10 mouse cellular contexts compared by ENCODE assay signal in genomic region chr10:116768642-116769041, GRCm38 (mm10).
DNase-seq lines count a peak whose midpoint lies in the region; ATAC-seq lines count a peak whose summit lies in the region.
"Had no signal": no experiment of that assay in that cellular context is flagged by ENCODE, and none has a peak within 500 bp of the region (broad histone marks: within the 10 kb centered on the region; RNA-seq: fewer than 3 reads in every experiment).

No protein-coding gene starts in this region.

- H3K27ac ChIP-seq in heart, embryonic 12.5 days (ENCODE audit: poor library complexity, severe bottlenecking), result peak overlapping the region; percentile 32; the same call in 1 of the 2 replicates

- H3K27me3 ChIP-seq in heart, embryonic 12.5 days (replicated peaks), result peaks cover 2% of the 10 kb centered on the region
- H3K27me3 ChIP-seq: megakaryocyte, embryonic 14.5 days had no signal

- no peak overlapping the region for H3K4me3 ChIP-seq in heart, embryonic 12.5 days
- H3K4me3 ChIP-seq: megakaryocyte, embryonic 14.5 days had no signal

- peak; percentile 83 for ATAC-seq in heart, embryonic 12.5 days (ENCODE audit: insufficient number of reproducible peaks, low FRiP score)
- ATAC-seq in megakaryocyte, adult 5-6 weeks (ENCODE audit: poor library complexity, severe bottlenecking), result no peak

- no peaks in the 10 kb centered on the region for H3K36me3 ChIP-seq in heart, embryonic 12.5 days

- DNase-seq in adrenal gland, postnatal 14 days, result peak; percentile 32
- no peak for DNase-seq in adrenal gland, postnatal 25 days
- peak; percentile 40 for DNase-seq in left cerebral cortex, postnatal 4 days
- DNase-seq in left cerebral cortex, adult 9 months (ENCODE audit: low spot score in 2 of 2), result no peak
- peak; percentile 22 for DNase-seq in lung, postnatal 25 days (ENCODE audit: low spot score)
- no peak for DNase-seq in frontal cortex, postnatal 10 days (ENCODE audit: low spot score in 2 of 2)
- DNase-seq: layer of hippocampus, adult 9-11 months had no signal

- WGBS in heart, embryonic 12.5 days, result 32% methylated on average over 13 of the region's 13 CpGs

- peaks cover 42% of the 10 kb centered on the region for H3K4me1 ChIP-seq in heart, embryonic 12.5 days (replicated peaks)
- H3K4me1 ChIP-seq: megakaryocyte, embryonic 14.5 days had no signal

- H3K9me3 ChIP-seq in heart, embryonic 12.5 days (replicated peaks), result no peaks in the 10 kb centered on the region

- no peak overlapping the region; the same call in 1 of the 2 replicates for H3K4me2 ChIP-seq in heart, embryonic 12.5 days

- intact Hi-C loops in left cerebral cortex, postnatal 4 days (cut with DNase I), result no loop called here

- H3K9ac ChIP-seq in heart, embryonic 12.5 days, result no peak overlapping the region

Comparison
In these comparisons a context has a peak if more than half of its experiments do, and no peak if none do; other contexts are left out.
1. DNase-seq: peak in adrenal gland, postnatal 14 days (single experiment), left cerebral cortex, postnatal 4 days (single experiment) and lung, postnatal 25 days (single experiment); none in adrenal gland, postnatal 25 days (single experiment), left cerebral cortex, adult 9 months (0 of 2) and frontal cortex, postnatal 10 days (0 of 2).